Mouse (Mus musculus) midbrain, embryonic 16.5 days (tissue): ENCODE measurements around the gene Clca2. TPM values are rescaled to one million over a fixed set of nuclear protein-coding genes. Genes with fewer than 3 reads are reported as not detected.

ENCODE experiments used
- ATAC-seq: fragments of 200-750 bp; cut with Nextera tagmentation; 2 replicates; pipeline ENCODE4 v1.8.0; 2017; ENCODE audit warnings: moderate TSS enrichment
- H3K27ac ChIP-seq: fragments of 300-500 bp; sonication (generic); 2 replicates; pipeline ENCODE4 v1.5.1; 2014; ENCODE audit warnings: mild to moderate bottlenecking, low read length, mixed read lengths
- H3K27me3 ChIP-seq: fragments of 300-500 bp; sonication (generic); 2 replicates; pipeline ENCODE4 v1.6.1; 2014; ENCODE audit warnings: low read depth, low read length, mixed read lengths; ENCODE audit not compliant: control insufficient read depth, insufficient read depth
- H3K36me3 ChIP-seq: fragments of 300-500 bp; sonication (generic); 2 replicates; pipeline ENCODE4 v1.6.1; 2014; ENCODE audit warnings: mild to moderate bottlenecking, low read length, moderate library complexity, mixed read lengths; ENCODE audit not compliant: control insufficient read depth, insufficient read depth
- H3K4me1 ChIP-seq: fragments of 300-500 bp; sonication (generic); 2 replicates; pipeline ENCODE4 v1.6.1; 2014; ENCODE audit warnings: mild to moderate bottlenecking, low read length, mixed read lengths; ENCODE audit not compliant: control insufficient read depth, insufficient read depth
- H3K4me2 ChIP-seq: fragments of 300-500 bp; sonication (generic); 2 replicates; pipeline ENCODE4 v1.6.1; 2014; ENCODE audit warnings: mild to moderate bottlenecking, low read length, mixed read lengths
- H3K4me3 ChIP-seq: fragments of 300-500 bp; sonication (generic); 2 replicates; pipeline ENCODE4 v1.5.1; 2014; ENCODE audit warnings: low read depth, mild to moderate bottlenecking, low read length, moderate library complexity, mixed read lengths
- H3K9ac ChIP-seq: fragments of 300-500 bp; sonication (generic); 2 replicates; pipeline ENCODE4 v1.6.1; 2014; ENCODE audit warnings: low read depth, low read length, mixed read lengths
- H3K9me3 ChIP-seq: fragments of 300-500 bp; sonication (generic); replicated peaks from 2 replicates; pipeline ENCODE4 v1.6.1; 2014; ENCODE audit warnings: mild to moderate bottlenecking, low read length, mixed read lengths; ENCODE audit not compliant: control insufficient read depth, poor library complexity, severe bottlenecking
- WGBS: fragments of 180-500 bp; shearing (Covaris S2); extraction: QIAGEN DNeasy Blood & Tissue Kit; methylation state at CpG from one replicate; pipeline ENCODE4 v1.1.7; 2014; 5-methylcytosine and 5-hydroxymethylcytosine counted together
- polyA plus RNA-seq: library from polyadenylated mRNA; unstranded; fragments of >200 nt; fragmentation: Nextera tagmentation; extraction: Ambion mirVana; gene quantifications from 2 replicates; pipeline ENCODE4 v1.2.1, GENCODE M21; 2015

The Clca2 gene
- polyA plus RNA-seq = 0.10 TPM in 1 of 2 replicates, not detected in the other

GRCm38 (mm10) chr3:145099291-145099690 is at the start of gene Clca2:
Clca2 (minus strand) TSS chr3:145099443.
- Histone ChIP-seq H3K4me3 (no peak within 1 kb of the TSS), H3K27me3 (no peaks in the 10 kb centered on the region), H3K27ac (no peak within 1 kb of the TSS), H3K9me3 (no peaks in the 10 kb centered on the region), H3K4me1 (no peaks in the 10 kb centered on the region), H3K9ac (no peak within 1 kb of the TSS), H3K4me2 (no peak within 1 kb of the TSS), H3K36me3 (no peaks in the 10 kb centered on the region)
- 88% methylated on average over 6 of the region's 6 CpGs for WGBS
- no peak for ATAC-seq

- Histone ChIP-seq H3K9me3 (no peaks in the 10 kb centered on the region), H3K27me3 (no peaks in the 10 kb centered on the region), H3K36me3 (peaks cover 5% of the 10 kb centered on the region; the same call in 1 of the 2 replicates), H3K4me1 (no peaks in the 10 kb centered on the region), H3K4me2 (no peak overlapping the region), H3K27ac (no peak overlapping the region), H3K4me3 (no peak overlapping the region), H3K9ac (no peak overlapping the region)
- no peak for ATAC-seq
Observed at GRCm38 (mm10) chr3:145147952-145148351, 48.7 kb upstream of the Clca2 start.

DNA sequence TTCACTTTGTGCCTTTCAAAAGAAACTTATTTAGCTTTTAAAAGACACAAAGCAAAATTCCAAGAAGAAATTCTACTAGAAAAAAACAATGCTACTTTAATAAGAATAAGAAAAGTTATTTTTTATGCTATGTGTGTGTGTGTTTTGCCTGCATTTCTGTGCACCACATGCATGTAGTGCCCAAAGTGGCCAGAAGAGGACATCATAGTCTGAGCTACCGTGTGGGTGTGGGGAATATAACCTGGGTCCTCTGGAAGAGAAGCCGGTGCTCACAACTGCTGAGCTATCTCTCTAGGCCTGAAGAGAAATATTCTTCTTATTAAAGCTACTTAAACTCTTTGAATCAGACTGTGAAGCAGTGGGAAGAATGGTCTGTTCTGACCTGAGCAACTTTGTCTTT is 48.2 kb upstream of the Clca2 start:
- no peaks in the 10 kb centered on the region for H3K9me3 ChIP-seq
- 73% methylated on average over 2 of the region's 2 CpGs for WGBS

GRCm38 (mm10) chr3:145146871-145147270 is 47.6 kb upstream of the Clca2 start:
- Histone ChIP-seq H3K9me3 (no peaks in the 10 kb centered on the region), H3K9ac (no peak overlapping the region), H3K36me3 (peaks cover 5% of the 10 kb centered on the region; the same call in 1 of the 2 replicates), H3K27me3 (no peaks in the 10 kb centered on the region), H3K4me3 (no peak overlapping the region), H3K27ac (no peak overlapping the region), H3K4me2 (no peak overlapping the region), H3K4me1 (no peaks in the 10 kb centered on the region)
- 94% methylated on average over 9 of the region's 9 CpGs for WGBS
- ATAC-seq = no peak

More for the DNA sequence above, 48.2 kb upstream of the Clca2 start:
- H3K27ac ChIP-seq = no peak overlapping the region
- H3K4me3 ChIP-seq = no peak overlapping the region
- no peak overlapping the region for H3K4me2 ChIP-seq
- H3K36me3 ChIP-seq = peaks cover 5% of the 10 kb centered on the region; the same call in 1 of the 2 replicates
- H3K9ac ChIP-seq = no peak overlapping the region
- H3K27me3 ChIP-seq = no peaks in the 10 kb centered on the region
- no peak for ATAC-seq
- H3K4me1 ChIP-seq = no peaks in the 10 kb centered on the region

GRCm38 (mm10) chr3:145143856-145144255 is 44.6 kb upstream of the Clca2 start:
- Histone ChIP-seq H3K4me1 (no peaks in the 10 kb centered on the region), H3K9me3 (no peaks in the 10 kb centered on the region), H3K27ac (no peak overlapping the region), H3K27me3 (no peaks in the 10 kb centered on the region), H3K4me2 (no peak overlapping the region), H3K36me3 (peaks cover 4% of the 10 kb centered on the region; the same call in 1 of the 2 replicates), H3K4me3 (no peak overlapping the region), H3K9ac (no peak overlapping the region)
- no peak for ATAC-seq
- 85% methylated on average over 10 of the region's 10 CpGs for WGBS

GRCm38 (mm10) chr3:145142925-145143324 is 43.7 kb upstream of the Clca2 start:
- Histone ChIP-seq H3K27me3 (no peaks in the 10 kb centered on the region), H3K4me2 (no peak overlapping the region), H3K4me3 (no peak overlapping the region), H3K9me3 (no peaks in the 10 kb centered on the region), H3K36me3 (peaks cover 3% of the 10 kb centered on the region; the same call in 1 of the 2 replicates), H3K27ac (no peak overlapping the region), H3K9ac (no peak overlapping the region), H3K4me1 (no peaks in the 10 kb centered on the region)
- no peak for ATAC-seq

GRCm38 (mm10) chr3:145140236-145140635 is 41.0 kb upstream of the Clca2 start:
- no peak for ATAC-seq
- no peaks in the 10 kb centered on the region for H3K36me3 ChIP-seq
- H3K4me2 ChIP-seq = no peak overlapping the region
- no peaks in the 10 kb centered on the region for H3K27me3 ChIP-seq
- H3K27ac ChIP-seq = no peak overlapping the region
- H3K9ac ChIP-seq = no peak overlapping the region
- H3K4me1 ChIP-seq = no peaks in the 10 kb centered on the region
- H3K4me3 ChIP-seq = no peak overlapping the region
- no peaks in the 10 kb centered on the region for H3K9me3 ChIP-seq
- WGBS = 90% methylated on average over 4 of the region's 4 CpGs

- Histone ChIP-seq H3K4me1 (no peaks in the 10 kb centered on the region), H3K4me2 (no peak overlapping the region), H3K36me3 (peaks cover 3% of the 10 kb centered on the region; the same call in 1 of the 2 replicates), H3K4me3 (no peak overlapping the region), H3K27ac (no peak overlapping the region), H3K9me3 (no peaks in the 10 kb centered on the region), H3K9ac (no peak overlapping the region), H3K27me3 (no peaks in the 10 kb centered on the region)
- ATAC-seq = no peak
- WGBS = 37% methylated on average over 3 of the region's 3 CpGs
Observed at GRCm38 (mm10) chr3:145131210-145131868, 32.1 kb upstream of the Clca2 start.

DNA sequence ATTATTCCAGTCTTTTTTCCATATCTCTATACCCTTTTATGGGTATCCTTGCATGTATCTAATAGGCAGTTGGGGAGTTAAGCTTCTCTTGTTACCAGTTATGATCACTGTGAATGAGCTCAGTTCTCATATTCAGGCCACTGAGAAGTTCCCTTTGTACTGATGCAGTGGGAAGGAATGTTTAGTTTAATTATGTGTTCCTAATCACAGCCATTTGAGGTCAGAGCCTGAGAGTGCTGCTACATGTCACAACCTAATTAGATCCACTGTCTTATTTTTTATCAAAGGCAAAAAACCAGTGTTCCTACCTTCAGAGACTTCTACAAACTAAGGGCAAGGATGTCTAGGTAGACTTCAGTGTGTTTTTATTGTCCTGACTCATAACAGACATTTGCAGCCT is 30.1 kb upstream of the Clca2 start:
- Histone ChIP-seq H3K36me3 (peaks cover 3% of the 10 kb centered on the region; the same call in 1 of the 2 replicates), H3K4me1 (no peaks in the 10 kb centered on the region), H3K9me3 (no peaks in the 10 kb centered on the region), H3K9ac (no peak overlapping the region), H3K4me2 (no peak overlapping the region), H3K4me3 (no peak overlapping the region), H3K27me3 (no peaks in the 10 kb centered on the region), H3K27ac (no peak overlapping the region)
- no peak for ATAC-seq
